Mouse (Mus musculus) midbrain, embryonic 13.5 days (tissue): Measurements from ENCODE around the gene Gm21663. TPM values are rescaled to one million over a fixed set of nuclear protein-coding genes. Genes with fewer than 3 reads are reported as not detected.

Experiments used
- polyA plus RNA-seq: library from polyadenylated mRNA; unstranded; fragments of >200 nt; fragmentation: Nextera tagmentation; extraction: Ambion mirVana; gene quantifications from 2 replicates; pipeline ENCODE4 v1.2.1, GENCODE M21; 2015

Gene Gm21663
- polyA plus RNA-seq, 1 experiment from 2014 or later, result not detected

Other genes with a start within 250 kb of the Gm21663 start
- gene Xrcc2, start 236.6 kb downstream of the Gm21663 start, polyA plus RNA-seq, result 5.1 and 6.3 TPM in 2 replicates
- gene Actr3b, start 182.4 kb downstream of the Gm21663 start, polyA plus RNA-seq, result 13.6 and 15.2 TPM in 2 replicates
- gene Gm21671, start 12.0 kb upstream of the Gm21663 start, polyA plus RNA-seq, result 0.07 TPM in 1 of 2 replicates, not detected in the other
- 0.08 and 0.09 TPM in 2 replicates for gene Gm21680, start 30.3 kb upstream of the Gm21663 start, polyA plus RNA-seq
- 0.13 and 0.24 TPM in 2 replicates for gene Gm21698, start 46.3 kb upstream of the Gm21663 start, polyA plus RNA-seq
- gene Gm1979, start 62.4 kb upstream of the Gm21663 start, polyA plus RNA-seq, result 0.24 TPM in 1 of 2 replicates, not detected in the other
- not detected in 2 replicates for gene Gm5862, start 80.5 kb upstream of the Gm21663 start, polyA plus RNA-seq
- 0.12 and 0.16 TPM in 2 replicates for gene Speer4a, start 97.2 kb upstream of the Gm21663 start, polyA plus RNA-seq
- gene Gm7347, start 116.2 kb upstream of the Gm21663 start, polyA plus RNA-seq, result 0.06 TPM in 1 of 2 replicates, not detected in the other
- gene Gm10471, start 146.9 kb upstream of the Gm21663 start, polyA plus RNA-seq, result not detected in 2 replicates
- gene 5031410I06Rik, start 163.0 kb upstream of the Gm21663 start, polyA plus RNA-seq, result not detected in 2 replicates
- 0.16 TPM in 1 of 2 replicates, not detected in the other for gene Gm10220, start 179.0 kb upstream of the Gm21663 start, polyA plus RNA-seq